Mouse (Mus musculus) neural tube, embryonic 15.5 days (tissue): ENCODE measurements around the gene Bud31. TPM values are rescaled to one million over a fixed set of nuclear protein-coding genes. Genes with fewer than 3 reads are reported as not detected.

Experiments used
- ATAC-seq: fragments of 200-750 bp; cut with Nextera tagmentation; 2 replicates; pipeline ENCODE4 v1.8.0; 2017; ENCODE audit warnings: mild to moderate bottlenecking, moderate TSS enrichment, moderate library complexity; ENCODE audit not compliant: low FRiP score
- H3K27ac ChIP-seq: fragments of 300-500 bp; sonication (generic); replicated peaks from 2 replicates; pipeline ENCODE4 v1.5.1; 2015; ENCODE audit warnings: mild to moderate bottlenecking, inconsistent platforms
- H3K27me3 ChIP-seq: fragments of 300-500 bp; sonication (generic); replicated peaks from 2 replicates; pipeline ENCODE4 v1.6.1; 2015; ENCODE audit warnings: inconsistent platforms
- H3K36me3 ChIP-seq: fragments of 300-500 bp; sonication (generic); 2 replicates; pipeline ENCODE4 v1.6.1; 2015; ENCODE audit warnings: inconsistent platforms
- H3K4me1 ChIP-seq: fragments of 300-500 bp; sonication (generic); 2 replicates; pipeline ENCODE4 v1.6.1; 2015; ENCODE audit warnings: inconsistent platforms
- H3K4me2 ChIP-seq: fragments of 300-500 bp; sonication (generic); 2 replicates; pipeline ENCODE4 v1.6.1; 2015; ENCODE audit warnings: inconsistent platforms, mild to moderate bottlenecking, moderate library complexity
- H3K4me3 ChIP-seq: fragments of 300-500 bp; sonication (generic); replicated peaks from 2 replicates; pipeline ENCODE4 v1.5.1; 2015; ENCODE audit warnings: mild to moderate bottlenecking, inconsistent platforms
- H3K9ac ChIP-seq: fragments of 300-500 bp; sonication (generic); replicated peaks from 2 replicates; pipeline ENCODE4 v1.6.1; 2015; ENCODE audit warnings: mild to moderate bottlenecking, inconsistent platforms
- H3K9me3 ChIP-seq: fragments of 300-500 bp; sonication (generic); replicated peaks from 2 replicates; pipeline ENCODE4 v1.6.1; 2016; ENCODE audit warnings: inconsistent platforms
- WGBS: fragments of 180-500 bp; shearing (Covaris S2); methylation state at CpG from one replicate; pipeline ENCODE4 v1.1.7; 2015; ENCODE audit warnings: mixed read lengths; 5-methylcytosine and 5-hydroxymethylcytosine counted together
- polyA plus RNA-seq: library from polyadenylated mRNA; unstranded; fragments of >200 nt; fragmentation: Nextera tagmentation; extraction: Ambion mirVana; gene quantifications from 2 replicates; pipeline ENCODE4 v1.2.1, GENCODE M21; 2015

The Bud31 gene
- polyA plus RNA-seq, 1 experiment from 2014 or later, result 184 TPM

DNA sequence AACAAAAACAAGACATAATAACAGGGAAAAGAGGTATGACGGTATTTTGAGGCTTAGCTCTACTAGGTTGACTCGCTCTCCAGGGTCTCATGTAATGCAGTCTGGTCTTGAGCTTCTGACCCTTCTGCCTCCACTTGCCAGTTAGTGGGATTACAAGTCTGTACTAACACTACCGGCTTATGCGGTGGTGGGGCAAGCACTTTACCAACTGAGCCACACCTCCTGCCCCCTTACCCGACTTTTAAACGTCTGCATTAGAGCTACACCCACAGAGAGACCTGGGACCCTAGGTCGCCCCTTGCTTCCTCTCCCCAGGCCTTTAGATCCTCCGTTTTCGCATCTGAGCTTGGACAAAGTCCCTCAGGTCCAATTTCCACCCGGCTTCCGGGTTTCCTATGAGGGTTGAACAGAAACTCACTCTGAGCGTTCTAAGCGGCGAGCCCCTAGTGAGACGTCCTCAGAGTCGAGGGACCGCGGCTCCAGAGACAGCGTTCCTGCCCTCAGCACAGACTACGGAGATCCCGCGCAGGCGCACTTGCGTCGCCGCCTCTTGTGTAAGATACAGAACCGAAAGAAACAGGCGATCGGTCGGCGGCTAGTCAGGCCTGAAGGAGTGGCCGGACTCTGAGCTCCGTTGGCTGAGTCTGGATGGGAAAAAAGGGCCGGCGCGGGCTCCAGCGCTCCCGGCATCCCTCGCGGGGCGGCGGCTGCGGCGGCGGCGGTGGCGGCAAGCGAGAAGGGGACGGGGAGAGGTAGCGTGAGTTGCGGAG lies 26.6 kb downstream of the Bud31 start, which contains the start of the genes Ptcd1 and Cpsf4:
TSS of gene Ptcd1 (minus strand) at position 573 of the 770 bp plus-strand sequence.
TSS of gene Cpsf4 (plus strand) at position 678 of the 770 bp plus-strand sequence.
- Histone ChIP-seq H3K4me3 (peak within 1 kb of the TSS; percentile 97), H3K4me1 (peaks cover 45% of the 10 kb centered on the region), H3K27ac (peak within 1 kb of the TSS; percentile 84), H3K36me3 (peaks cover 47% of the 10 kb centered on the region), H3K27me3 (no peaks in the 10 kb centered on the region), H3K9me3 (no peaks in the 10 kb centered on the region), H3K4me2 (peak within 1 kb of the TSS; percentile 97), H3K9ac (peak within 1 kb of the TSS; percentile 90)
- WGBS, result under 1% methylated on average over 51 of the region's 51 CpGs
- peak; percentile 94 for ATAC-seq

DNA sequence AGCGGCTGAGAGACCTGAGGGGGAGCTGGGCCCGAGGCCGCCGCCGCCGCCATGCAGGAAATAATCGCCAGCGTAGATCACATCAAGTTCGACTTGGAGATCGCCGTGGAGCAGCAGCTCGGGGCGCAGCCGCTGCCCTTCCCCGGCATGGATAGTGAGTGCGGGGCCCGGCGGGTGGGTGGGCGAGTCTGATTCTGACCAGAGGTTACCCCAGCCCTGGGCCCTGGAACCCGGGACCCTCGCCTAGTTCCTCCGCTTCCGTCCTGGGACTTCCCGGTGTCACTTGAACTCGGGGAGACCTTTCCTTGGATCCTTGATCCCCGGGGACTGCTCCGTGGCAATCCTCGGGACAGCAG lies 27.1 kb downstream of the Bud31 start:
- Histone ChIP-seq H3K27me3 (no peaks in the 10 kb centered on the region), H3K4me2 (peak overlapping the region; percentile 97), H3K9me3 (no peaks in the 10 kb centered on the region), H3K4me3 (peak overlapping the region; percentile 97), H3K4me1 (peaks cover 45% of the 10 kb centered on the region), H3K36me3 (peaks cover 50% of the 10 kb centered on the region), H3K27ac (peak overlapping the region; percentile 84), H3K9ac (peak overlapping the region; percentile 90)
- WGBS, result 0% methylated on average over 26 of the region's 28 CpGs
- ATAC-seq, result peak; percentile 64

DNA sequence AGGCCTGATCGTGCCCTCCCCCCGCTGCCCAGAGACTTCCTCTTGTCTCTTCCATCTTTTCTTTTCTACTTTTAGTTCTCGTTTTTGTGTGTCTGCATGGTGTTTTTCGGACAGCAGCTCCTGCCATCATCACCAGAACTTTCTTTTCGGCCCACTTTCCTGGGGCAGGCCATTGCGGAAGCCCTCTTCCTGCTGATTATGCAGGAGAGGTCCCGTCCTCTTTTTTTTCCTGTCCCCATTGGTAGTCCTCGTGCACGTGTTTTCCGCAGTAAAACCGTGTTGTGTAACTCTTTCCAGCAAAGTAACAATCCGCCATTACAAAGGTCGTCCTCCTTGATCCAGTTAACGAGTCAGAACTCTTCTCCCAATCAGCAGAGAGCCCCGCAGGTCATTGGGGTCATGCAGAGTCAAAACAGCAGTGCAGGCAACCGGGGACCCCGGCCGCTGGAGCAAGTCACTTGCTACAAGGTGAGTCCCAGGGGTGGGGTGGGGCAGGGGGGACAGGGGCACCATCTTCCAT lies 38.4 kb downstream of the Bud31 start:
- no peak overlapping the region for H3K4me2 ChIP-seq
- H3K9ac ChIP-seq, result no peak overlapping the region
- ATAC-seq, result no peak
- H3K9me3 ChIP-seq, result no peaks in the 10 kb centered on the region
- no peak overlapping the region for H3K4me3 ChIP-seq
- no peaks in the 10 kb centered on the region for H3K4me1 ChIP-seq
- H3K27ac ChIP-seq, result no peak overlapping the region
- WGBS, result 89% methylated on average over 18 of the region's 18 CpGs
- H3K36me3 ChIP-seq, result peaks cover 99% of the 10 kb centered on the region
- H3K27me3 ChIP-seq, result no peaks in the 10 kb centered on the region

DNA sequence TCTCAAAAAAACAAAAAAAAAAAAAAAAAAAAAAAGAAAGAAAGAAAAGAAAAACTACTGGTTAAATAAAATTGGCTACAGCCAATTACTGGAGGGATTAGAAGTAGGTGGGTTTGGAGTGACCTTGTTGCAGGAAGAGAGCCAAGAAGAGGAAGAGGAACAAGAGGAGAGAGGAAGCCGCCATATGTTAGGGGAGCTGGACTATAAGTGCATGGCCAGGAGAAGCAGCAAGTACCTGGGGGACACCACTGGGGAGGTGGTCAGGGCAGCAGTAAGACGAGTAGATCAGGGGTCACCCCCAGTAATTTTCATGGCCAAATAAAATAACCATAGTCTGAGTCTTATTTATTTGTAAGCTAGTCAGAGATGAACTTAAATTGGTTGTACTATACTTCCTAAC lies 45.1 kb downstream of the Bud31 start:
- Histone ChIP-seq H3K4me2 (no peak overlapping the region), H3K27ac (no peak overlapping the region), H3K36me3 (peaks cover 75% of the 10 kb centered on the region), H3K9me3 (no peaks in the 10 kb centered on the region), H3K27me3 (no peaks in the 10 kb centered on the region), H3K4me3 (no peak overlapping the region), H3K4me1 (peaks cover 16% of the 10 kb centered on the region), H3K9ac (no peak overlapping the region)
- ATAC-seq, result no peak
- WGBS, result 100% methylated on average over 2 of the region's 2 CpGs

DNA sequence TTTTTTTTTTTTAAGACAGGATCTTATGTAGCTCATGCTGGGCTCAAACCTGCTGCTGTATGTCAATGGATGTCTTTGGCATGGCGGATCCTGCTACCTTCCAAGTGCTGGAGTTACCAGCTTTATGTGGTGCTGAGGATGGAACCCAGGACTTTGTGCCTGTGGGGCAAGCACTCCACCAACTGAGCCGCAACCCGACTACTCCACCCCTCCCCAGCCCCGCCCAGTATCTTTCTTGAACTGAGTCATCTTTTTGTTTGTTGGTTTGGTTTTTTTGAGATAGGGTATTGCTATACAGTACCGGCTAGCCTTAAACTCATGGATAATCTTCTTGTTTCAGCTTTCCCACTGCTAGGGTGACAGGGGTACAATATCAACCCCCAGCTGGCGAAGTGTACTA lies 49.3 kb downstream of the Bud31 start:
- H3K4me3 ChIP-seq, result no peak overlapping the region
- H3K9ac ChIP-seq, result no peak overlapping the region
- H3K9me3 ChIP-seq, result no peaks in the 10 kb centered on the region
- H3K36me3 ChIP-seq, result peaks cover 45% of the 10 kb centered on the region
- no peaks in the 10 kb centered on the region for H3K27me3 ChIP-seq
- WGBS, result 93% methylated on average over 6 of the region's 6 CpGs
- H3K4me1 ChIP-seq, result peaks cover 28% of the 10 kb centered on the region
- H3K27ac ChIP-seq, result no peak overlapping the region
- H3K4me2 ChIP-seq, result no peak overlapping the region
- ATAC-seq, result no peak

DNA sequence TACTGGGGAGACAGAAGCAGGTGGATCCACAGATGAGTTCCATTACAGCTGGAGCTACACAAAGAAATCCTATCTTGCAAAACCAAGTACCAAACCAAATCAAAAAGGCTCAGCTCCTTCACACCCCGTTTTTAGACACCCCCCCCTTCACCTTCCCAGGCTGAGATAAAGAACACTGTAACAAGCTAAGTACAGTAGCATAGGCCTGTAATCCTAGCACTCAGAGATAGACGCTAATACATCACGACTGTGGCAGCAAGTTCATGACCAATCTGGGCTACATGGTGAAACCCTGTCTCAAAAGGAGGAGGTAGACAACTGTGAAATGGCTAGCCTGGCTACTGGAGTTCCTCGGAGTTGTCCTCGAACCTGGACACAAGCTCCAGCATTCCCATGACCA lies 50.2 kb downstream of the Bud31 start:
- no peaks in the 10 kb centered on the region for H3K27me3 ChIP-seq
- no peak overlapping the region for H3K27ac ChIP-seq
- peaks cover 28% of the 10 kb centered on the region for H3K4me1 ChIP-seq
- peak overlapping the region; percentile 91 for H3K4me3 ChIP-seq
- peak overlapping the region; percentile 92 for H3K9ac ChIP-seq
- H3K4me2 ChIP-seq, result peak overlapping the region; percentile 61
- ATAC-seq, result no peak
- no peaks in the 10 kb centered on the region for H3K9me3 ChIP-seq
- 63% methylated on average over 5 of the region's 5 CpGs for WGBS
- peaks cover 47% of the 10 kb centered on the region for H3K36me3 ChIP-seq

DNA sequence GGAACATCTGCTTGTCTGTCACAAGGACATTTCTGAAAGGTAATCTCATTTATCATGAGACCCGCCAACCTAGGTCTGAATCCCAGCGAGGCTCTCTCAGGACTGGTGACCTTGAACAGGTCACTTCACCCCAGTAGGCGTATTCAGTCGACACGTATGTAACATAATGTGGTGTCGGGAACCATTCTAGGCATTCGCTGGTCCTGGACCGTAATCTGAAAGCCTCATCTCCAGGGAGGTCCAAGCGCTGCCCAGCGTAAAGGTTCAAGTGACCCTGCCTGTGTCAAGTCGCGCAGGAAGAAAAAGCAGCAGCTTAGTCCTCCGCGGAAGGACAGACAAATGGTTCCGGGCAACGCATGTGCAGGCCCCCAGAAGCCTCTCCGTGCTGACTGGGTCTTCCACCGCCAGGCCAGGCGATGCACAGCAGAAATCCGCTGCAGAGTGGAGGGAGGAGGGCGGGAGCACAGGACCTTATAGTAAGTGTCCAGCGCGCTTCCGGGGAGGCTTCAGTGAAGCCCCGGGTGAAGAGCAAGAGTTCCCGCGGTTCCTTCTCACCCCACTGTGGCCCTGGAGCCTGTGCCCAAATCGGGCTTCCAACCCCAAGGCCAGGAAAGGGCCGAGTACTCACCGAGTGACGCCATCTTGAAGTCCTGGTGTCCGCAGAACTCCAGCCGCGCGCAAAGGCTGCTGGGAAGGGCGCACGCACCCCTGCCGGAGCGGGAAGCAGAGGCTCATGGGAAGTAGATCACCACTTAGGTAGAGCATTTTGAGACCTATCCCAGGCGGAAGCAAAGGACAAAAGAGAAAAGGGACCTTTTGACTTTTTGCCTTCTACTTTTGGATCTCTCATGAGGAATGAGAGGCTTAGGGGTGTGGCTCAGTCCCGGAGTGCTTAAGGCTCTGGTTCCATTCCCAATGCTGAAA lies 51.0 kb downstream of the Bud31 start:
- peak overlapping the region; percentile 89 for H3K27ac ChIP-seq
- H3K36me3 ChIP-seq, result peaks cover 47% of the 10 kb centered on the region
- no peaks in the 10 kb centered on the region for H3K27me3 ChIP-seq
- H3K4me1 ChIP-seq, result peaks cover 28% of the 10 kb centered on the region
- WGBS, result under 1% methylated on average over 41 of the region's 41 CpGs
- ATAC-seq, result peak; percentile 87
- H3K4me3 ChIP-seq, result peak overlapping the region; percentile 91
- no peaks in the 10 kb centered on the region for H3K9me3 ChIP-seq
- H3K4me2 ChIP-seq, result peak overlapping the region; percentile 61
- H3K9ac ChIP-seq, result peak overlapping the region; percentile 92

DNA sequence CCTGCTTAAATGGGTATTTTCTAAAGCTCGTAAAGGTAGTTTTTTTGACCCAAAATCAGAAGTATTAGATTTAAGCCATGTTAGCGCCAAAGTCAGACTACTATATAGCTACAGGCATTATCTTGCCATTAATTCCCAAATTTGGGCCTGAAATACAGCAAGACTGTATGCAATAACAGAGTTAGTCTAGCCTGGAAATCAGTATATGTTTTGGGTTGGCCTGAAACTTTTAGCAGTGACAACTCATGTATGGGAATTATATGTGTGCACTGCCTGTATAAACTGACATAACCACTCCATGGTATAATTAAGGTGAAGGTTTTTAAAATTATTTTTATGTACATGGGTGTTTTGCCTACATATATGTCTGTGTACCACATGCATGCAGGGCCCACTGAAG lies 51.8 kb downstream of the Bud31 start, which contains the start of gene Atp5j2:
TSS of gene Atp5j2 (minus strand) at position 101 of the 400 bp plus-strand sequence.
- 95% methylated on average over 2 of the region's 2 CpGs for WGBS

More for the DNA sequence above, 51.8 kb downstream of the Bud31 start, which contains the start of gene Atp5j2:
- Histone ChIP-seq H3K9ac (peak within 1 kb of the TSS; percentile 92), H3K27me3 (no peaks in the 10 kb centered on the region), H3K27ac (peak within 1 kb of the TSS; percentile 89), H3K4me1 (peaks cover 28% of the 10 kb centered on the region), H3K4me2 (peak within 1 kb of the TSS; percentile 61), H3K4me3 (peak within 1 kb of the TSS; percentile 91), H3K9me3 (no peaks in the 10 kb centered on the region), H3K36me3 (peaks cover 44% of the 10 kb centered on the region)
- no peak for ATAC-seq

Other genes with a start within 250 kb of the Bud31 start
- 22.4 and 23.7 TPM in 2 replicates for gene Smurf1, start 174.5 kb upstream of the Bud31 start, polyA plus RNA-seq
- gene Gm4871, start 107.6 kb upstream of the Bud31 start, polyA plus RNA-seq, result not detected in 2 replicates
- gene 1700018F24Rik, start 97.4 kb upstream of the Bud31 start, polyA plus RNA-seq, result not detected in 2 replicates
- 218 and 232 TPM in 2 replicates for gene Arpc1a, start 56.5 kb upstream of the Bud31 start, polyA plus RNA-seq
- not detected in 2 replicates for gene Kpna7, start 56.3 kb upstream of the Bud31 start, polyA plus RNA-seq
- 82.4 and 204 TPM in 2 replicates for gene Arpc1b, start 26.1 kb upstream of the Bud31 start, polyA plus RNA-seq
- gene Pdap1, start 124 bp upstream of the Bud31 start, polyA plus RNA-seq, result 97.0 and 115 TPM in 2 replicates
- gene Ptcd1, start 26.7 kb downstream of the Bud31 start, polyA plus RNA-seq, result 18.8 and 21.2 TPM in 2 replicates
- gene Cpsf4, start 26.9 kb downstream of the Bud31 start, polyA plus RNA-seq, result 49.7 and 50.3 TPM in 2 replicates
- gene Atp5j2, start 51.7 kb downstream of the Bud31 start, polyA plus RNA-seq, result 724 and 793 TPM in 2 replicates
- gene Zkscan14, start 61.5 kb downstream of the Bud31 start, polyA plus RNA-seq, result 12.8 and 14.4 TPM in 2 replicates
- gene Zkscan5, start 64.2 kb downstream of the Bud31 start, polyA plus RNA-seq, result 12.5 and 12.9 TPM in 2 replicates
- gene Zfp655, start 91.4 kb downstream of the Bud31 start, polyA plus RNA-seq, result 28.1 and 29.8 TPM in 2 replicates
- 0.55 and 0.57 TPM in 2 replicates for gene Zscan25, start 140.1 kb downstream of the Bud31 start, polyA plus RNA-seq
- not detected in 2 replicates for gene Cyp3a57, start 204.9 kb downstream of the Bud31 start, polyA plus RNA-seq